Mouse (Mus musculus) B cell, adult (primary cell): ENCODE results near the gene Speg. TPM values are rescaled to one million over a fixed set of nuclear protein-coding genes. Genes with fewer than 3 reads are reported as not detected.

Source experiments
- total RNA-seq: library from RNA; stranded (reverse); gene quantifications from 4 replicates; pipeline ENCODE4 v1.2.4, GENCODE M21; 2023; ENCODE audit not compliant: inconsistent age

The Speg gene
- not detected in 4 replicates for total RNA-seq

GRCm38 (mm10) chr1:75374950-75375936 is at the start of gene Speg:
Gene Speg, plus strand, starts transcription at chr1:75375297.

GRCm38 (mm10) chr1:75360112-75361031 is 14.7 kb upstream of the Speg start, which contains the start of gene Des:
Gene Des, plus strand, starts transcription at chr1:75360329.

GRCm38 (mm10) chr1:75435475-75436328 is 60.6 kb downstream of the Speg start, which contains the start of gene Gmppa:
Gene Gmppa, plus strand, starts transcription at chr1:75435930.

DNA sequence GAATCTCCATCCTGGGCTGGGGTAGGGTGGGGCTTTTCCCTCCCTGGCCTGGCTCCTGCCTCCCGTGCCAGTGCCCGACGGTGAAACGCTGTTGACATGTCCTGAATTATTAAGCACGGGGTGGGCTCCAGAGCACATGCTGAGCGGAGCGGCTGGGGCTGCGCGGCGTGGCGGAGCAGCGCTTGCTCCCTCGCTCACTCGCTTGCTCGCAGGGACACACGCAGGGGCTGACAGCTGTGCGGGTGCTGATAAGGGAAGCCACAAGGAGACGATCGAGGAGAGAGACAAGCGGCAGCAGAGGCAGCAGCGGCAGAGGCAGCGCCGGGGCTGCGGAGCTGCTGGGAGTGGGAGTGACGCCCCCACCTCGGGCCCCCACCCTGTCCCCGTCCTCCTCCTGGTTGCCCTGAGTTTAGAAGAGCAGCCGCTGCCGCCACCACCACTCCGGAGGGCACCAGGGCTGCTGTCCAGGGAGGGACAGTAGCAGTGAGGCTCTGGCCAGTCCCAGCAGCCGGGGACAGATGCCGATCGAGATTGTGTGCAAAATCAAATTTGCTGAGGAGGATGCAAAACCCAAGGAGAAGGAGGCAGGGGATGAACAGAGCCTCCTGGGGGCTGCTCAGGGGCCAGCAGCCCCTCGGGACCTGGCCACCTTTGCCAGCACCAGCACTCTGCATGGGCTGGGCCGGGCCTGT is 75.4 kb downstream of the Speg start, which contains the start of gene Asic4:
TSS of gene Asic4 (plus strand) at position 123 of the 692 bp plus-strand sequence.

DNA sequence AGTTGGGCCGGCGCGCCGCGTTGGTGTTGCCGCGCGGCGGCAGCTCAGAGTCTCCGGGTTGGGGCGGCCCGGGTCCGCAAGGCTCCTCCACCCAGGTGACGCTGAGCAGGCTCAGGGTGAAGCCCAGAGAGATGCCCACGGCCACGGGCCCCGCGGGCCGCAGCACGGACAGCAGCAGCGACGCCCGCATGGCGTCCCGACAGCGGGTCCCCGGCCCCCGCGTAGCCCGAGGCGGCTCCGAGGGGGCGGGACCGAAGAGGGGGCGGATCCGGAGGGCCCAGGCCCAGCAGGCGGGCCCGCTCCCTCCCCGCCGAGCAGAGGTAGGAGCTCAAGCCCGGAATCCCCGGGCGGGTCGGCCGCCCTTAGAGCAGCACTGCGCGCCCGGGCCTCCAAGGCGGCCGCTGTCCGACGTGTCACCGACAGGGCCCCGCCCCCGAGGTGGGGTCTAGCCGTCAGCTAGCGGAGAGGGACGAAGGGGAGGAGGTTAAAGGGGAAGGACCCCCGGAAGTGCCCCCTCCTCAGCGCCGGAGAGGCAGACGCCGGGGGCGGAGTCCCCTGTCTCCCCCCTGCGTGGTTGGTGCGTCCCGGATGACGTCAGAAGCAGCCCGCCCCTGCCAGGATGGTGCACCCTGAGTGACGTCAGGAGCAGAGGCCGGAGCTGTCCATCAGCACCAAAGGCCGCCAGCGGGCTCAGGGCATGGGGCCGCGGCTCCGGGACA is 104.0 kb downstream of the Speg start, which contains the start of the genes Chpf and Tmem198:
TSS of gene Chpf (minus strand) at position 392 of the 719 bp plus-strand sequence.
TSS of gene Tmem198 (plus strand) at position 617 of the 719 bp plus-strand sequence.

Other genes with a start within 250 kb of the Speg start
- 0.93 to 1.8 TPM (median 1.3 TPM) in 4 replicates for gene Slc23a3, start 241.4 kb upstream of the Speg start, total RNA-seq
- gene Cnppd1, start 232.6 kb upstream of the Speg start, total RNA-seq, result 107 to 119 TPM (median 112 TPM) in 4 replicates
- gene Retreg2, start 232.5 kb upstream of the Speg start, total RNA-seq, result 60.5 to 80.1 TPM (median 70.4 TPM) in 4 replicates
- gene Zfand2b, start 206.7 kb upstream of the Speg start, total RNA-seq, result 39.0 to 44.9 TPM (median 43.5 TPM) in 4 replicates
- gene Abcb6, start 194.9 kb upstream of the Speg start, total RNA-seq, result 3.7 to 5.5 TPM (median 4.0 TPM) in 4 replicates
- 30.4 to 36.3 TPM (median 33.0 TPM) in 4 replicates for gene Ankzf1, start 183.1 kb upstream of the Speg start, total RNA-seq
- 26.6 to 34.5 TPM (median 28.6 TPM) in 4 replicates for gene Atg9a, start 183.1 kb upstream of the Speg start, total RNA-seq
- gene Glb1l, start 164.5 kb upstream of the Speg start, total RNA-seq, result 12.0 to 21.7 TPM (median 14.2 TPM) in 4 replicates
- 89.4 to 98.9 TPM (median 93.2 TPM) in 4 replicates for gene Stk16, start 164.5 kb upstream of the Speg start, total RNA-seq
- gene Tuba4a, start 155.4 kb upstream of the Speg start, total RNA-seq, result 197 to 212 TPM (median 207 TPM) in 4 replicates
- gene A630095N17Rik, start 143.2 kb upstream of the Speg start, total RNA-seq, result 1.3 TPM in 1 of 4 replicates, not detected in the others
- 80.0 to 93.8 TPM (median 88.3 TPM) in 4 replicates for gene Dnajb2, start 138.9 kb upstream of the Speg start, total RNA-seq
- 0.19 TPM in 1 of 4 replicates, not detected in the others for gene Ptprn, start 110.8 kb upstream of the Speg start, total RNA-seq
- gene Resp18, start 96.9 kb upstream of the Speg start, total RNA-seq, result not detected in 4 replicates
- 44.7 to 64.5 TPM (median 48.8 TPM) in 4 replicates for gene Dnpep, start 57.3 kb upstream of the Speg start, total RNA-seq
- gene Des, start 15.0 kb upstream of the Speg start, total RNA-seq, result 0.21 to 0.70 TPM in 2 of 4 replicates, not detected in the others
- 55.8 to 68.5 TPM (median 60.3 TPM) in 4 replicates for gene Gmppa, start 60.6 kb downstream of the Speg start, total RNA-seq
- not detected in 4 replicates for gene Asic4, start 75.1 kb downstream of the Speg start, total RNA-seq
- 22.9 to 28.0 TPM (median 23.2 TPM) in 4 replicates for gene Chpf, start 104.0 kb downstream of the Speg start, total RNA-seq
- 4.3 to 5.5 TPM (median 4.7 TPM) in 4 replicates for gene Tmem198, start 104.2 kb downstream of the Speg start, total RNA-seq
- gene Obsl1, start 131.2 kb downstream of the Speg start, total RNA-seq, result 0.16 to 0.48 TPM (median 0.45 TPM) in 3 of 4 replicates, not detected in the other
- not detected in 4 replicates for gene Inha, start 131.8 kb downstream of the Speg start, total RNA-seq
- gene Stk11ip, start 146.2 kb downstream of the Speg start, total RNA-seq, result 225 to 244 TPM (median 229 TPM) in 4 replicates
- 0.67 to 1.7 TPM (median 1.6 TPM) in 4 replicates for gene Slc4a3, start 171.0 kb downstream of the Speg start, total RNA-seq